Mouse (Mus musculus) embryonic facial prominence, embryonic 14.5 days (tissue): Measurements from ENCODE around the gene Abr. TPM values are rescaled to one million over a fixed set of nuclear protein-coding genes. Genes with fewer than 3 reads are reported as not detected.

Experiments used
- ATAC-seq: fragments of 200-750 bp; cut with Nextera tagmentation; 2 replicates; pipeline ENCODE4 v1.8.0; 2017; ENCODE audit warnings: low read depth, moderate number of reproducible peaks, moderate TSS enrichment
- DNase-seq: peaks from one replicate; pipeline ENCODE4 v3.0.0-alpha.2; 2015; ENCODE audit warnings: low spot score
- H3K27ac ChIP-seq: fragments of 300-500 bp; sonication (generic); replicated peaks from 2 replicates; pipeline ENCODE4 v1.5.1; 2014; ENCODE audit warnings: low read depth, mild to moderate bottlenecking, low read length, moderate library complexity
- H3K27me3 ChIP-seq: fragments of 300-500 bp; sonication (generic); replicated peaks from 2 replicates; pipeline ENCODE4 v1.6.1; 2014; ENCODE audit warnings: low read length; ENCODE audit not compliant: control insufficient read depth, insufficient read depth
- H3K36me3 ChIP-seq: fragments of 300-500 bp; sonication (generic); 2 replicates; pipeline ENCODE4 v1.6.1; 2014; ENCODE audit warnings: low read length, mixed read lengths; ENCODE audit not compliant: control insufficient read depth, insufficient read depth
- H3K4me1 ChIP-seq: fragments of 300-500 bp; sonication (generic); 2 replicates; pipeline ENCODE4 v1.6.1; 2014; ENCODE audit warnings: antibody characterized with exemption, low read length; ENCODE audit not compliant: control insufficient read depth, insufficient read depth
- H3K4me2 ChIP-seq: fragments of 300-500 bp; sonication (generic); 2 replicates; pipeline ENCODE4 v1.6.1; 2014; ENCODE audit warnings: low read depth, mild to moderate bottlenecking, low read length, moderate library complexity, mixed read lengths
- H3K4me3 ChIP-seq: fragments of 300-500 bp; sonication (generic); 2 replicates; pipeline ENCODE4 v1.5.1; 2014; ENCODE audit warnings: low read depth, mild to moderate bottlenecking, low read length
- H3K9ac ChIP-seq: fragments of 300-500 bp; sonication (generic); 2 replicates; pipeline ENCODE4 v1.6.1; 2014; ENCODE audit warnings: low read depth, mild to moderate bottlenecking, low read length, moderate library complexity, mixed read lengths
- H3K9me3 ChIP-seq: fragments of 300-500 bp; sonication (generic); 2 replicates; pipeline ENCODE4 v1.6.1; 2016; ENCODE audit warnings: low read length; ENCODE audit not compliant: control insufficient read depth
- WGBS: fragments of 180-500 bp; shearing (Covaris S2); extraction: QIAGEN DNeasy Blood & Tissue Kit; methylation state at CpG from one replicate; pipeline ENCODE4 v1.1.7; 2014; 5-methylcytosine and 5-hydroxymethylcytosine counted together
- polyA plus RNA-seq: library from polyadenylated mRNA; unstranded; fragments of >200 nt; fragmentation: Nextera tagmentation; extraction: Ambion mirVana; gene quantifications from 2 replicates; pipeline ENCODE4 v1.2.1, GENCODE M21; 2014

Abr gene
- polyA plus RNA-seq, 1 experiment from 2014 or later, result 35.3 TPM

DNA sequence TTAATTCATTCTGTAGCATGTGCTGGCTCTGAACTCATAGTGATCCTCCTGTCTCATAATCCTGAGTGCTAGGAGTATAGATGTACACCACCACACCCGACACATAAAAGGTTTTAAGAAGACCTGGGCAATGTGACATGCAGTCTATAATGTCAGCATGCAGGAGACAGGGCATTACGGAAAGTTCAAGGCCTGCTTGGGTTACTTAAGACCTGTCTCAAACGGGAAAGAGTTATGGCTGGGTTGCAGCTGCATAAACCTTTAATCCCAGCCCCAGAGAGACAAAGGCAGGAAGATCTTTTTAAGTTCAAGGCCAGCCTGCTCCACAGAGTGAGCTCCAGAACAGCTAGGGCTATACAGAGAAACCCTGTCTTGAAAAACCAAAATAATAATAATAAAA is 105.2 kb downstream of the Abr start:
- Histone ChIP-seq H3K9me3 (no peaks in the 10 kb centered on the region), H3K36me3 (no peaks in the 10 kb centered on the region), H3K27ac (no peak overlapping the region), H3K4me1 (no peaks in the 10 kb centered on the region), H3K4me3 (no peak overlapping the region), H3K4me2 (no peak overlapping the region), H3K27me3 (no peaks in the 10 kb centered on the region), H3K9ac (no peak overlapping the region)
- DNase-seq (no peak), ATAC-seq (no peak)
- 67% methylated on average over 3 of the region's 3 CpGs for WGBS

DNA sequence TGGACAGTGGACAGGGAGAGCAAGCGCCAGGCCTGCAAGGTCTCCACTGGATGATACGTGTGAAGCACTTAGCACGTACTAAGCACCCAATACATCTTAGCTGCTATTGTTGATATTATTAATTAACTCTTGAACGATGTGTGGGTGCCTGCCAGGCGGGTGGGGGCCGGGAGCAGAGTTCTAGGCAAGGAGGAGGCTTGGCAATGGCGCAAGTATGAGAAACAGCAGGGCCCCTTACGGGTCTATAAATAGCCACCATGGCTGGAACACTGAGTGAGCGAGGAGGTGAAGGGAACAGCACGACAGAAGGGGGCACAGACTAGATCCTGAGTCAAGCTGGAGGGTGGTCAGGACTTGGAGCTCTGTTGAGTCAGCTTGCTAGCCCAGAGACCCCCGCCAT is 107.0 kb downstream of the Abr start:
- Histone ChIP-seq H3K27me3 (no peaks in the 10 kb centered on the region), H3K4me2 (no peak overlapping the region), H3K36me3 (no peaks in the 10 kb centered on the region), H3K9ac (no peak overlapping the region), H3K9me3 (no peaks in the 10 kb centered on the region), H3K4me3 (no peak overlapping the region), H3K4me1 (no peaks in the 10 kb centered on the region), H3K27ac (no peak overlapping the region)
- ATAC-seq, result no peak
- DNase-seq, result no peak
- 77% methylated on average over 11 of the region's 11 CpGs for WGBS

DNA sequence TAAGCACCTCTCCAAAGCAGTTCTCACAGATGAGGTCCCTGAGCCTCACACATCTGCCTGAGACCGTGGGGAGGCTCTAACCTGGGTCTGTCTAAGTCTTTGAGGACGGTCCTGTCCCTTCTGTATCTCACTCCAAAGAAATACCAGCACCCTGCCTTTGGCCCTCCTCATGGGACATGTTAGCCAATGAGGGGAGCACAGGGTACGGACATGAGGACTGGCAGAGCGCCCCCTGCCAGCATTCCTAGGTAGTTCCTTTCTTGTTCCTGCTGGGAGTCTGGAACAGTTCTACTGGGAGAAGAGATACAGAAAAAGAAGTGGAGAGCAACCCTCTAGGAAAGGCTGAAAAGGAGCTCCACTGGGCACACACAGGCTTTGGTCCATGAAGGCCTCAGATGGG is 111.1 kb downstream of the Abr start:
- H3K27ac ChIP-seq, result no peak overlapping the region
- no peaks in the 10 kb centered on the region for H3K27me3 ChIP-seq
- ATAC-seq (no peak), DNase-seq (no peak)
- H3K4me2 ChIP-seq, result no peak overlapping the region
- WGBS, result 46% methylated on average over 4 of the region's 4 CpGs
- no peaks in the 10 kb centered on the region for H3K4me1 ChIP-seq
- H3K9me3 ChIP-seq, result no peaks in the 10 kb centered on the region
- H3K36me3 ChIP-seq, result no peaks in the 10 kb centered on the region
- no peak overlapping the region for H3K4me3 ChIP-seq
- H3K9ac ChIP-seq, result no peak overlapping the region

DNA sequence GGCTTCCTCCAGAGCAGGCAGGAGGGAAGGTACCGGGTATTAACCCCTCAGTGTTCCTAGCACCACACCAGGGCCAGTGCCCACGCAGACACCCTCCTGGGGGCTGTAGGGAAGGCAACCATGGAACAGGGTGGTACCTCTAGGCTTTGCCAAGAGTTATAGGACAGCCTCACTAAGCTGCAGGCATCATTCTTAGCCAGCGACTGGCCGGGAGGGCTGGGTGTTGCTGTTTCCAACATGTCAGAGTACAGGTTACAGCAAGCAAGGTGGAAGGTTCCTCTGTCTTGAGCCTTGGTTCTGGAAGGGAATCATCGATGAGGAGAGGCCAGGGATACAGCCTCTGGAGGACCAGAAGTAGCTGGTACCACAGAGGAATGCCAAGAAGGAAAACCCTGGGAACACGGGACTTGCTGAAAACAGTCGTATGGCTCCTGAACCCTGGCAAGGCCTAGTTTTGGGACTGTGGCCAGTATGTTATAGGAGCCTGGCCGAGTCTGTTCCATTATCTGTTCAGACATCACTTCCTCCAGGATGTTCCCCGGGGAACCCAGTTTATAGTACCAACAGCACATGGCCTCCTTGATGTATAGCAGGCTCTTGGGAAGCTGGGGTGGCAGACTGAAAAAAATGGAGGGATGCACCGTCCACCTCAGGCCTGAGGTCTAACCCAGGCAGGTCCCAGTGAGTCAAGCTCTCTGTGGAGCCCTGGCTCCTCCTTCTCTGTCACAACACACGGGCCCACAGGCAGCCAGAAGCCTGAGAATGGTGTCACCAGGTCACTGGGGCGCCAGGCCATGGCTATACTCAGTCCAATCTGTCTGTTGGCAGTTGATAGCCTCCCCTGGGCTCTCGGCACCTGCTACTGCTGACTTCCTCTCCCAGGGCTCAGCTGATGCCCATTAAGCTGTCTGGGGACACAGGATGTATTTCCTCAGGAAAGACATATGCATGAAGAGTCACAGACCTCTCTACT is 112.1 kb downstream of the Abr start:
- no peak overlapping the region for H3K9ac ChIP-seq
- no peaks in the 10 kb centered on the region for H3K27me3 ChIP-seq
- no peaks in the 10 kb centered on the region for H3K36me3 ChIP-seq
- ATAC-seq, result no peak
- H3K4me1 ChIP-seq, result no peaks in the 10 kb centered on the region
- H3K4me2 ChIP-seq, result no peak overlapping the region
- DNase-seq, result no peak
- WGBS, result 71% methylated on average over 13 of the region's 13 CpGs
- no peak overlapping the region; the same call in 1 of the 2 replicates for H3K27ac ChIP-seq
- no peaks in the 10 kb centered on the region for H3K9me3 ChIP-seq
- no peak overlapping the region for H3K4me3 ChIP-seq

DNA sequence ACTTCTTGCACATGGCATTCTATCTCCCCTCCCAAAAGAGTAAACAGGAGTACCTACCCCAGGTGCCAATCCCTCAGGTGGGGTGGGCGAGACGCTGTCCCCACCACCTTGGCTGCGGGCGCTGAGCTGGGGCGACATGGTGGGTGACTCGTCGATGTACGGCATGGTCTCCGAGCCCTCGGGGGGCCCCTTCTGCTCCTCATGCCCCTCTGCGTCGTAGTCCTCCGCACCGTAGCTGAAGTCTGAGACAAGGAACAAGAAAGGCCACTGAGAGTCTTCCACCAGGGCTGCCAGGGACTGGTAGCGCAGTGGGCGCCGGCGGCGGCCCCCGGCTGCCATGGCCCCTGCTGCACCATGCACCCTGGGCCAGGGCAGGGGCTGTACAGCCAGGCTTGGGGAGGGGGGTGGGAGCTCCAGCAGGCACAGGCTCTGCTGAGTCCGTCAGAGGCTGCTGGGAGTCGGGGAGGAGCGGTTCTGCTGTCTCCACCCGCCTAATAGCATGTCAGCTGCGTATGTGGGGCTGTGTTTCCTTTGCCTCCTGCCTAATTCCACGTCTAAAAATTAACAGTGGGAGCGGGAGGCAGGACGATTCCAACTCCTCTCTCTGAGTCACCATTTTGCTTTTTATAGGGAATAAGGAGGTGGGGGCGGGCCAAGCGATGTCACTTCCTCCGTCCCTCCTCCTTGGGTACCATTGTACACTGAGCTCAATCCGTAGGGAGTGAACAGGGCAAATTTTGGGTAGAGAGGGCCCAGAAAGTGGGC is 113.1 kb downstream of the Abr start:
- H3K27me3 ChIP-seq, result no peaks in the 10 kb centered on the region
- WGBS, result 85% methylated on average over 32 of the region's 32 CpGs
- H3K4me2 ChIP-seq, result no peak overlapping the region
- H3K27ac ChIP-seq, result no peak overlapping the region; the same call in 1 of the 2 replicates
- no peaks in the 10 kb centered on the region for H3K36me3 ChIP-seq
- no peaks in the 10 kb centered on the region for H3K4me1 ChIP-seq
- DNase-seq (no peak), ATAC-seq (no peak)
- H3K9me3 ChIP-seq, result no peaks in the 10 kb centered on the region
- no peak overlapping the region for H3K4me3 ChIP-seq
- no peak overlapping the region for H3K9ac ChIP-seq

DNA sequence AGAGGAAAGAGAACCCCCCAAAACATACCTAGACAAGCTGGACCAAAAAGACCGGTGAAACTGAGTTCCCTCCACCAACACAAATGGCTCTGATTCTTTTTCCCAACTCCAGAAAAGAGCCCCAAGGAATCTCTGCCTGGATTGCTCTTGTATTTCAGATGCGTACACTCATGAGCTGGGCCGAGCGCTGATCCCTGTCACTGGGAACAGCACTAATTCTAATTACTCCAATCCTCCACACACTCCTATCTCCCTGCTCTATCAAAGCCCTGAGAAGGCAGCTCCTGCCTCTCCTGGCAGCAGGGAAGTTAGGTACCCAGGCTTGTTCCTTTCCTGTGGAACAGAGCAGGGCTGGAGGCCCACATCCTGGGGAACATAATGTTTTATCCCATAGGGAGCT is 114.0 kb downstream of the Abr start:
- 70% methylated on average over 4 of the region's 4 CpGs for WGBS
- Histone ChIP-seq H3K4me1 (no peaks in the 10 kb centered on the region), H3K36me3 (no peaks in the 10 kb centered on the region), H3K9ac (no peak overlapping the region), H3K27ac (no peak overlapping the region), H3K4me3 (no peak overlapping the region), H3K27me3 (no peaks in the 10 kb centered on the region), H3K9me3 (no peaks in the 10 kb centered on the region), H3K4me2 (no peak overlapping the region)
- DNase-seq, result no peak
- ATAC-seq, result no peak

DNA sequence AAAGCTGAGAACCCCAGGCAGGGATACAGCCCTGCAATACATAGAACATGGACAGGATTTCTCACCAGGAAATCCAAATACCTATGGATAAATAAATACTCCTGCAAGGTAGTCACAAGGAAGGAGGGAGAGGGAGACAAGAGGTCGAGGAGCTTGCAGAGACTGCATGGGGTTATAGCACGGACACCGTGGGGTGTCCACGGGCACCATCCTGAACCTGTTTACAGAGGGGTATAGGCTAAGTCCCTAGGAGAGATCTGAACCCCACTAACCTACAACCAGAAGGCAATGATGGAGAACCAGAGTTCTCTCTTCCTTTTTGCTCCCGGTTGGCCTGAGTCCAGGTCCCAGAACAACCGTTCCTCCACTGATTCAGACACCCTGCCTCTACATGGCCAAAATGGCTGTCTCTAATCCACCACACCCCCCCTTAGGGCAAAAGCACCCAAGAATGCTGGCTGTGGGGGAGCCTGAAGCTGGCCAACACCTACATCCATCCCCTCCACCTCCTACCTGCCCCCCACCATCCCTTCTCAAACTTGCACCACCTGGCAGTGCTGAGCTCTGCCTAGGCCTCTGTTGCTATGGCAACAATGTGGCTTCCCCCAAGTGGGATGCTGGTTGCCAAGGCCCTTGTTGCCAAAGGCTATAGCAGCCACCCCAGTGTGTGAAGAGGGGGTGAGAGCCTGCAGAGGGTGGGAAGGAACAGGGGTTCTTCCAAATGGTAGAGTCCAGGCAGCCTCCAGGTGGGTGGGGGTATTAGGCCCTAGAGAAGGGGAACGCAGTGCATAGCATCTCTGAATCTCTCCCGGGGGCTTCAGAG is 114.6 kb downstream of the Abr start:
- DNase-seq, result peak; percentile 64
- peak; percentile 24; the same call in 1 of the 2 replicates for ATAC-seq
- 75% methylated on average over 8 of the region's 8 CpGs for WGBS
- Histone ChIP-seq H3K27ac (no peak overlapping the region), H3K27me3 (no peaks in the 10 kb centered on the region), H3K36me3 (no peaks in the 10 kb centered on the region), H3K4me3 (no peak overlapping the region), H3K4me1 (no peaks in the 10 kb centered on the region), H3K9me3 (no peaks in the 10 kb centered on the region), H3K4me2 (no peak overlapping the region), H3K9ac (no peak overlapping the region)

DNA sequence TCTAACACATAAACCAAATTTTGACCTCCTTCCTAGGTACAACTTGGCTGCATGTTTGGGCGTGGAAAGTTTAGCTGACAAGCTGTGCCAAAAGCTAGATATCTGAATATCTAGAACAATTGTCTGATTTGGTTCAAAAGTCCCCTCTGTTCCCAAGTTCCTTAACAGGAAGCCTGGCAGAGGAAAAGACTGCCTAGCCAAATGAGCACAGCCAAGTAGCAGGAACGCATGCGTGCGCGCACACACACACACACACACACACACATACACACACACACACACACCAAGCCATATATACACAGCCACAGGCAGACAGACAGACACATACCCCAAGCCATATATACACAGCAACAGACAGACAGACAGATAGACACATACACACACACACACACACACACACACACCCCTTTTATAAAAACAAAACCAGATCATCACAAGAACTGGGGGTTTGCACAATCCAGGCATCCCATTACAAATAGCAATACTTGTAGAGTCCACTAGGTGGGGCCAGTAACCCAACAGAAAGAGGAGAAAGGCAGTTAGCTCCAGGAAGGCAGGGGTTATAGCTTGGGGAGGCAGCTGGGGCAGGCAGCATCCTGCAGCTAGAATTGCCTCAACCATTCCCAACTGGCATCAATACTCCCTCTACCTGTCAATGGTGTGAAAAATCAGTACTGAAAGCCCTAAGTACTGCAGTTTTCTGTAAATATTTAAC is 115.4 kb downstream of the Abr start:
- H3K4me1 ChIP-seq, result no peaks in the 10 kb centered on the region
- DNase-seq (peak; percentile 73), ATAC-seq (peak; percentile 55; the same call in 1 of the 2 replicates)
- 72% methylated on average over 5 of the region's 5 CpGs for WGBS
- H3K4me3 ChIP-seq, result no peak overlapping the region
- H3K27me3 ChIP-seq, result no peaks in the 10 kb centered on the region
- no peak overlapping the region for H3K4me2 ChIP-seq
- no peaks in the 10 kb centered on the region for H3K36me3 ChIP-seq
- H3K9ac ChIP-seq, result no peak overlapping the region
- H3K9me3 ChIP-seq, result no peaks in the 10 kb centered on the region
- no peak overlapping the region for H3K27ac ChIP-seq
